Mouse (Mus musculus) stomach, embryonic 14.5 days (tissue): ENCODE data around the gene Clcn3. TPM values are rescaled to one million over a fixed set of nuclear protein-coding genes. Genes with fewer than 3 reads are reported as not detected.

Experiments
- ATAC-seq: fragments of 200-750 bp; cut with Nextera tagmentation; 2 replicates; pipeline ENCODE4 v1.8.0; 2017; ENCODE audit warnings: low read depth, moderate TSS enrichment; ENCODE audit not compliant: insufficient number of reproducible peaks, insufficient read depth, low FRiP score
- H3K27ac ChIP-seq: fragments of 300-500 bp; sonication (generic); 2 replicates; pipeline ENCODE4 v1.5.1; 2014; ENCODE audit warnings: mild to moderate bottlenecking, low read length, moderate library complexity, mixed read lengths
- H3K27me3 ChIP-seq: fragments of 300-500 bp; sonication (generic); 2 replicates; pipeline ENCODE4 v1.6.1; 2014; ENCODE audit warnings: low read length, control low read depth, mixed read lengths; ENCODE audit not compliant: control insufficient read depth, insufficient read depth
- H3K36me3 ChIP-seq: fragments of 300-500 bp; sonication (generic); 2 replicates; pipeline ENCODE4 v1.6.1; 2014; ENCODE audit warnings: mild to moderate bottlenecking, control low read depth, low read length, moderate library complexity, mixed read lengths; ENCODE audit not compliant: control insufficient read depth, insufficient read depth
- H3K4me1 ChIP-seq: fragments of 300-500 bp; sonication (generic); 2 replicates; pipeline ENCODE4 v1.6.1; 2014; ENCODE audit warnings: low read length, control low read depth, mixed read lengths; ENCODE audit not compliant: control insufficient read depth, insufficient read depth
- H3K4me2 ChIP-seq: fragments of 300-500 bp; sonication (generic); replicated peaks from 2 replicates; pipeline ENCODE4 v1.6.1; 2014; ENCODE audit warnings: low read depth, low read length, control low read depth
- H3K4me3 ChIP-seq: fragments of 300-500 bp; sonication (generic); 2 replicates; pipeline ENCODE4 v1.5.1; 2014; ENCODE audit warnings: low read depth, low read length, control low read depth
- H3K9ac ChIP-seq: fragments of 300-500 bp; sonication (generic); replicated peaks from 2 replicates; pipeline ENCODE4 v1.6.1; 2014; ENCODE audit warnings: low read depth, mild to moderate bottlenecking, control low read depth, low read length, moderate library complexity, mixed read lengths
- H3K9me3 ChIP-seq: fragments of 300-500 bp; sonication (generic); 2 replicates; pipeline ENCODE4 v1.6.1; 2016; ENCODE audit warnings: low read depth, low read length, control low read depth; ENCODE audit not compliant: control insufficient read depth
- WGBS: fragments of 180-500 bp; shearing (Covaris S2); extraction: QIAGEN DNeasy Blood & Tissue Kit; methylation state at CpG from one replicate; pipeline ENCODE4 v1.1.7; 2014; 5-methylcytosine and 5-hydroxymethylcytosine counted together
- polyA plus RNA-seq: library from polyadenylated mRNA; unstranded; fragments of >200 nt; fragmentation: Nextera tagmentation; extraction: Ambion mirVana; gene quantifications from 2 replicates; pipeline ENCODE4 v1.2.1, GENCODE M21; 2014

The Clcn3 gene
- polyA plus RNA-seq, 1 experiment from 2014 or later, result 25.4 TPM

- no peak overlapping the region for H3K4me2 ChIP-seq
- ATAC-seq, result no peak
- no peaks in the 10 kb centered on the region for H3K27me3 ChIP-seq
- H3K27ac ChIP-seq, result no peak overlapping the region
- no peak overlapping the region for H3K4me3 ChIP-seq
- no peaks in the 10 kb centered on the region for H3K4me1 ChIP-seq
- H3K9me3 ChIP-seq, result no peaks in the 10 kb centered on the region
- H3K36me3 ChIP-seq, result no peaks in the 10 kb centered on the region
- H3K9ac ChIP-seq, result no peak overlapping the region
Observed at GRCm38 (mm10) chr8:60947503-60947902, 35.6 kb downstream of the Clcn3 start.

DNA sequence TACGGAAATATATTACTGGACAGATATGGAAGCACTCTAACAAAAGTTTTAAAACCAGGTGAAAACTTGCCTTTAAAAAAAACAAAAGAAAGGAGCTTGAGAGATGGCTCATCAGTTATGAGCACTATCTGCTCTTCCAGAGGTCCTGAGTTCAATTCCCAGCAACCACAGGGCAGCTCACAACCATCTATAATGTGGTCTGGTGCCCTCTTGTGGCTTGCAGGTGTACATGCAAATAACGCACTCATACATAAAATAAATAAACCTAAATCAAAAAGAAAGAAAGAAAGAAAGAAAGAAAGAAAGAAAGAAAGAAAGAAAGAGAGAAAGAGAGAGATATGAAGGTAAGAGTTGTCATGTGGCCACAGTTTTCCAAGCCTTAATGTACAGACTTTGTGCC is 40.2 kb downstream of the Clcn3 start:
- H3K4me2 ChIP-seq, result no peak overlapping the region
- no peak overlapping the region for H3K9ac ChIP-seq
- 92% methylated on average over 2 of the region's 2 CpGs for WGBS
- no peak overlapping the region for H3K27ac ChIP-seq
- H3K36me3 ChIP-seq, result no peaks in the 10 kb centered on the region
- no peak overlapping the region for H3K4me3 ChIP-seq
- no peak for ATAC-seq
- no peaks in the 10 kb centered on the region for H3K4me1 ChIP-seq
- no peaks in the 10 kb centered on the region for H3K27me3 ChIP-seq
- no peaks in the 10 kb centered on the region for H3K9me3 ChIP-seq

DNA sequence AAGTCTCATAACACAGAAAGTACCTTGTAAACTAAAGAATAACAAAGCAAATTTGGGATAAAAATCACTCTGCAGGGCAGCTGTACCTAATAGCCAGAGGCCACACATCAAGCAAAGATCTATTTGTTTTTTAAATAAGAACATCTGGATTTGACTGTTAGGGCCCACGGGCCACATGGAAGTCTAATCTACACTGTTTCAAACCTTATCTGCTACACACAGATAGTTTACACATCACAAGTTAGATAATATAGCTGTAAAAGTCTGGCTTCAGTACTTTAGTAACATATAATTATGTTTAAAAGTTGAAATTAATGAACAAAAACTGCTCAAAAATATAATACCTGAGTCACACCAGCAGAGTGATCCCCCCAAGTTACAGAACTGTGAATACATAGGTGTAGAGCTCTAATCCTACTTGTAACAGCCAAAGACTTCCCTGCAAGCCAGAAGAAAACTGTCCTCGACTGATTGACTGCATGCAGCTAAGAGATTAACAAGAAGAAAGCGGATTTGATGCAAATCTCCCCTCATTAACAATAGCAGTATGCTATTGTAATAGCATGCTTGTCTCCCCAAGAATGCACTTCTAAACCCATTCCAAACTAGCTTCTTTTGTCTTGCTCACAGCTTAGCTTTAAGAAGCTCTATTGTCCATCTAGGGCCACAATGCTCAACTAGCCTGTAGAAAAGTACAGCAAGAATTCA is 44.2 kb downstream of the Clcn3 start:
- H3K36me3 ChIP-seq, result no peaks in the 10 kb centered on the region; the same call in 1 of the 2 replicates

GRCm38 (mm10) chr8:60933617-60934016 is 49.5 kb downstream of the Clcn3 start:
- Histone ChIP-seq H3K4me2 (no peak overlapping the region), H3K4me1 (no peaks in the 10 kb centered on the region), H3K27ac (no peak overlapping the region), H3K9me3 (no peaks in the 10 kb centered on the region), H3K9ac (no peak overlapping the region), H3K36me3 (no peaks in the 10 kb centered on the region; the same call in 1 of the 2 replicates), H3K27me3 (no peaks in the 10 kb centered on the region), H3K4me3 (no peak overlapping the region)
- no peak for ATAC-seq

More for the DNA sequence above, 44.2 kb downstream of the Clcn3 start:
- no peaks in the 10 kb centered on the region for H3K4me1 ChIP-seq
- H3K4me2 ChIP-seq, result no peak overlapping the region
- no peak overlapping the region for H3K27ac ChIP-seq
- no peaks in the 10 kb centered on the region for H3K27me3 ChIP-seq
- no peak overlapping the region for H3K9ac ChIP-seq
- ATAC-seq, result no peak
- no peak overlapping the region for H3K4me3 ChIP-seq
- no peaks in the 10 kb centered on the region for H3K9me3 ChIP-seq
- 56% methylated on average over 3 of the region's 3 CpGs for WGBS

- no peaks in the 10 kb centered on the region for H3K36me3 ChIP-seq
- no peak for ATAC-seq
- H3K4me2 ChIP-seq, result no peak overlapping the region
- no peaks in the 10 kb centered on the region for H3K9me3 ChIP-seq
- H3K4me1 ChIP-seq, result no peaks in the 10 kb centered on the region
- H3K27ac ChIP-seq, result no peak overlapping the region
- 76% methylated on average over 4 of the region's 4 CpGs for WGBS
- no peaks in the 10 kb centered on the region for H3K27me3 ChIP-seq
- no peak overlapping the region for H3K4me3 ChIP-seq
- H3K9ac ChIP-seq, result no peak overlapping the region
Observed at GRCm38 (mm10) chr8:60920176-60920575, 62.9 kb downstream of the Clcn3 start.

- no peak for ATAC-seq
- 79% methylated on average over 3 of the region's 3 CpGs for WGBS
Observed at GRCm38 (mm10) chr8:60919069-60919468, 64.0 kb downstream of the Clcn3 start.

GRCm38 (mm10) chr8:60912554-60912953 is 70.5 kb downstream of the Clcn3 start:
- H3K9ac ChIP-seq, result no peak overlapping the region
- H3K4me1 ChIP-seq, result no peaks in the 10 kb centered on the region
- H3K4me3 ChIP-seq, result no peak overlapping the region
- no peak overlapping the region for H3K27ac ChIP-seq
- 47% methylated on average over 10 of the region's 10 CpGs for WGBS
- H3K9me3 ChIP-seq, result no peaks in the 10 kb centered on the region
- H3K4me2 ChIP-seq, result no peak overlapping the region
- no peak for ATAC-seq
- H3K27me3 ChIP-seq, result no peaks in the 10 kb centered on the region
- no peaks in the 10 kb centered on the region for H3K36me3 ChIP-seq

More at GRCm38 (mm10) chr8:60919069-60919468, 64.0 kb downstream of the Clcn3 start:
- H3K27me3 ChIP-seq, result no peaks in the 10 kb centered on the region
- no peaks in the 10 kb centered on the region for H3K4me1 ChIP-seq
- H3K9ac ChIP-seq, result no peak overlapping the region
- H3K4me3 ChIP-seq, result no peak overlapping the region
- H3K27ac ChIP-seq, result no peak overlapping the region
- no peak overlapping the region for H3K4me2 ChIP-seq
- no peaks in the 10 kb centered on the region for H3K36me3 ChIP-seq
- H3K9me3 ChIP-seq, result no peaks in the 10 kb centered on the region

GRCm38 (mm10) chr8:60912081-60912480 is 71.0 kb downstream of the Clcn3 start:
- Histone ChIP-seq H3K36me3 (peaks cover under 1% of the 10 kb centered on the region; the same call in 1 of the 2 replicates), H3K4me1 (no peaks in the 10 kb centered on the region), H3K4me2 (no peak overlapping the region), H3K4me3 (no peak overlapping the region), H3K9ac (no peak overlapping the region), H3K27me3 (no peaks in the 10 kb centered on the region), H3K27ac (no peak overlapping the region), H3K9me3 (no peaks in the 10 kb centered on the region)
- WGBS, result 78% methylated on average over 4 of the region's 4 CpGs
- no peak for ATAC-seq

GRCm38 (mm10) chr8:60900147-60900546 is 83.0 kb downstream of the Clcn3 start:
- ATAC-seq, result no peak
- Histone ChIP-seq H3K9me3 (no peaks in the 10 kb centered on the region), H3K4me3 (no peak overlapping the region), H3K36me3 (peaks cover 4% of the 10 kb centered on the region; the same call in 1 of the 2 replicates), H3K27ac (no peak overlapping the region), H3K27me3 (no peaks in the 10 kb centered on the region), H3K4me1 (no peaks in the 10 kb centered on the region), H3K9ac (no peak overlapping the region), H3K4me2 (no peak overlapping the region)
- 86% methylated on average over 9 of the region's 9 CpGs for WGBS
